Mouse (Mus musculus): ENCODE results near the gene Wipi2. TPM values are rescaled to one million over a fixed set of nuclear protein-coding genes. Genes with fewer than 3 reads are reported as not detected.
A peak's percentile ranks its signal among the peaks of the same experiment; 100 is the strongest.

Wipi2 gene
- polyA plus RNA-seq, 1 experiment from 2014 or later: 38.8 TPM

DNA sequence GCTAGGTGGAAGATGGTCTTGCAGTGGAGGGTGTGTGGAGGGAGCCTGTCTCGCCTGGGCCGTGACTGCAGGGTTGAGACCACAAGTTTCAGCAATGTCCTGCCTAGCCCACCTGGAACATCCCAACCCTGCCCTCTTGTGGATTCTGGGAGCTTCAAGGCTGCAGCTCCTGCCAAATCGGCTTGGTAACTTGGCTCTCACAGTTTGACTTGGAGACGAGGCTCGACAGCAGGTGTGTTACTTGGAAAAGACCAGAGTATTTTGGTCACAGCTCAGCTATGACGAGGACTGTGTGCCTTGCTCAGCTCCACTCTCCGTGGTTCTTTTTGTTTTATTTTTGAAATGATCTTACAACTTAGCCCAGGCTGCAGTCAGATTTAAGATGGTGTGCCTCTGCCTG, 42.2 kb downstream of the Wipi2 start:
- no peak for ATAC-seq (ENCODE audit: insufficient read depth, low FRiP score, low read depth)
- H3K4me2 ChIP-seq: no peak overlapping the region
- WGBS: 78% methylated on average over 7 of the region's 7 CpGs
- no peaks in the 10 kb centered on the region for H3K27me3 ChIP-seq (replicated peaks)
- no peak overlapping the region for H3K4me3 ChIP-seq (replicated peaks)
- 0 out of 2 replicates have a peak, but pooled peaks cover 2% of the 10 kb centered on the region for H3K4me1 ChIP-seq
- no peak overlapping the region for H3K9ac ChIP-seq
- H3K9me3 ChIP-seq: no peaks in the 10 kb centered on the region
- no peak overlapping the region for H3K27ac ChIP-seq
- H3K36me3 ChIP-seq: peaks cover 29% of the 10 kb centered on the region

- Histone ChIP-seq H3K4me2 (no peak overlapping the region), H3K9ac (no peak overlapping the region), H3K27me3 (replicated peaks) (no peaks in the 10 kb centered on the region), H3K36me3 (0 out of 2 replicates have a peak, but pooled peaks cover 6% of the 10 kb centered on the region), H3K27ac (no peak overlapping the region), H3K9me3 (no peaks in the 10 kb centered on the region), H3K4me1 (0 out of 2 replicates have a peak, but pooled peaks cover 2% of the 10 kb centered on the region), H3K4me3 (replicated peaks) (no peak overlapping the region)
- ATAC-seq (ENCODE audit: insufficient read depth, low FRiP score, low read depth): no peak
- WGBS: 24% methylated on average over 5 of the region's 5 CpGs
These were observed 45.6 kb downstream of the Wipi2 start for GRCm38 (mm10) chr5:142673082-142673481.

DNA sequence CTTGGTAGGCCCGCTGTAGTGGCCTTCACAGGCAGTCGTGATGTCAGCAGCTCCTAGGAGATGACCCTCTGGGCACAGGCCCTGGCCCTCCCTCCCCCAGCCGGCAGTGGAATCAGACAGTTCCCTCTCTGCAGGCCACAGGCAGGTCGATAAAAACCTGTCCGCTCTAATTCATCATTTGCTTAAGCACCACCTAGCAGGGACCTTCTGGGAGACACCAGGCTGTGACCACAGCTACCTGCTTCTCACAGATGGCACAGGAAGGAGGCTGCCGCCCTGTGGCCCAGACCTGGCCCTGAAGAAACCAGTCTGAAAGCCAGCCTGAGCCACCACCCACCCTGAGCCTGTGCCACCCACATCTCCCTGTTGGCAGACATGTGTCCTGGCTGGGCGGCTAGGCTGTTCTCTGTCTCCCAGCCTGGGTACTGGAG, 50.7 kb downstream of the Wipi2 start:
- no peak overlapping the region for H3K4me3 ChIP-seq (replicated peaks)
- H3K4me1 ChIP-seq: no peaks in the 10 kb centered on the region
- H3K9ac ChIP-seq: no peak overlapping the region
- no peaks in the 10 kb centered on the region for H3K36me3 ChIP-seq
- H3K4me2 ChIP-seq: no peak overlapping the region
- ATAC-seq (ENCODE audit: insufficient read depth, low FRiP score, low read depth): peak; percentile 53; the same call in 1 of the 2 replicates
- H3K27ac ChIP-seq: no peak overlapping the region
- 57% methylated on average over 7 of the region's 7 CpGs for WGBS
- no peaks in the 10 kb centered on the region for H3K9me3 ChIP-seq
- H3K27me3 ChIP-seq (replicated peaks): no peaks in the 10 kb centered on the region

- H3K4me2 ChIP-seq: no peak overlapping the region
- H3K27me3 ChIP-seq (replicated peaks): no peaks in the 10 kb centered on the region
- H3K4me1 ChIP-seq: no peaks in the 10 kb centered on the region
- no peak for ATAC-seq (ENCODE audit: insufficient read depth, low FRiP score, low read depth)
- no peaks in the 10 kb centered on the region for H3K36me3 ChIP-seq
- H3K4me3 ChIP-seq (replicated peaks): no peak overlapping the region
- no peak overlapping the region for H3K9ac ChIP-seq
- no peaks in the 10 kb centered on the region for H3K9me3 ChIP-seq
- 75% methylated on average over 1 of the region's 1 CpGs for WGBS
- no peak overlapping the region for H3K27ac ChIP-seq
These were observed 51.6 kb downstream of the Wipi2 start for GRCm38 (mm10) chr5:142679065-142679464.

- no peak overlapping the region for H3K4me3 ChIP-seq (replicated peaks)
- H3K36me3 ChIP-seq: no peaks in the 10 kb centered on the region
- H3K4me1 ChIP-seq: no peaks in the 10 kb centered on the region
- H3K9ac ChIP-seq: no peak overlapping the region
- no peak overlapping the region for H3K27ac ChIP-seq
- no peak overlapping the region for H3K4me2 ChIP-seq
- 77% methylated on average over 3 of the region's 3 CpGs for WGBS
- no peaks in the 10 kb centered on the region for H3K27me3 ChIP-seq (replicated peaks)
- no peaks in the 10 kb centered on the region for H3K9me3 ChIP-seq
- no peak for ATAC-seq (ENCODE audit: insufficient read depth, low FRiP score, low read depth)
These were observed 54.4 kb downstream of the Wipi2 start for GRCm38 (mm10) chr5:142681911-142682310.

- Histone ChIP-seq H3K4me2 (no peak overlapping the region), H3K36me3 (no peaks in the 10 kb centered on the region), H3K27ac (no peak overlapping the region), H3K27me3 (replicated peaks) (no peaks in the 10 kb centered on the region), H3K9ac (no peak overlapping the region), H3K4me1 (no peaks in the 10 kb centered on the region), H3K4me3 (replicated peaks) (no peak overlapping the region), H3K9me3 (no peaks in the 10 kb centered on the region)
- WGBS: 85% methylated on average over 5 of the region's 5 CpGs
- no peak for ATAC-seq (ENCODE audit: insufficient read depth, low FRiP score, low read depth)
These were observed 55.0 kb downstream of the Wipi2 start for GRCm38 (mm10) chr5:142682529-142682928.

- Histone ChIP-seq H3K36me3 (no peaks in the 10 kb centered on the region), H3K4me2 (no peak overlapping the region), H3K4me3 (replicated peaks) (no peak overlapping the region), H3K27ac (no peak overlapping the region), H3K4me1 (0 out of 2 replicates have a peak, but pooled peaks cover 3% of the 10 kb centered on the region), H3K27me3 (replicated peaks) (no peaks in the 10 kb centered on the region), H3K9me3 (no peaks in the 10 kb centered on the region), H3K9ac (no peak overlapping the region)
- WGBS: 44% methylated on average over 6 of the region's 6 CpGs
- ATAC-seq (ENCODE audit: insufficient read depth, low FRiP score, low read depth): no peak
These were observed 61.4 kb downstream of the Wipi2 start for GRCm38 (mm10) chr5:142688866-142689265.

GRCm38 (mm10) chr5:142690343-142690742, 62.8 kb downstream of the Wipi2 start:
- no peaks in the 10 kb centered on the region for H3K36me3 ChIP-seq
- no peak for ATAC-seq (ENCODE audit: insufficient read depth, low FRiP score, low read depth)
- H3K4me3 ChIP-seq (replicated peaks): no peak overlapping the region
- 82% methylated on average over 3 of the region's 3 CpGs for WGBS
- H3K4me2 ChIP-seq: no peak overlapping the region
- no peaks in the 10 kb centered on the region for H3K9me3 ChIP-seq
- H3K27me3 ChIP-seq (replicated peaks): no peaks in the 10 kb centered on the region
- 0 out of 2 replicates have a peak, but pooled peaks cover 3% of the 10 kb centered on the region for H3K4me1 ChIP-seq
- no peak overlapping the region for H3K27ac ChIP-seq
- no peak overlapping the region for H3K9ac ChIP-seq

DNA sequence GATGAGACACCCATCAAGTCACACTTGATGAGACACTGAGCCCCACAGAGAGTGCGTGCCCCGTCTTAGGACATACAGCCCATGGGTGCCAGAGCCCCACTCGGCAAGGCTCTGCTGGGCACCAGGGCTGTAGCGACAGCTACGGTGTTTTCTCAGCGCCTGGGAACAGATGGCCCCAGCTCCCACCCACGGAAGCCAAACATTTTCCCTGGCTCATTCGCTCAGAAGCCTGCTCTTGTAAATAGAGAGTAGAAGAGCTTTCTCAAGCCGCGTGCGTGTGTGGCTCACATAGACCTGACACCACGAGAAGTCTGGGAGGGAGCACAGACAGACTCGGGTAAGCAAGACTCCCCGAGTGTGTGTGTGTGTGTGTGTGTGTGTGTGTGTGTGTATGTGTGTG, 64.8 kb downstream of the Wipi2 start, which contains the start of gene Slc29a4:
Slc29a4 (plus strand) TSS at position 265 of the 400 bp plus-strand sequence.
- Histone ChIP-seq H3K9ac (no peak within 1 kb of the TSS), H3K9me3 (no peaks in the 10 kb centered on the region), H3K27me3 (replicated peaks) (no peaks in the 10 kb centered on the region), H3K4me3 (replicated peaks) (no peak within 1 kb of the TSS), H3K4me1 (0 out of 2 replicates have a peak, but pooled peaks cover 3% of the 10 kb centered on the region), H3K4me2 (no peak within 1 kb of the TSS), H3K36me3 (no peaks in the 10 kb centered on the region), H3K27ac (no peak within 1 kb of the TSS)
- WGBS: 49% methylated on average over 14 of the region's 14 CpGs
- no peak for ATAC-seq (ENCODE audit: insufficient read depth, low FRiP score, low read depth)

GRCm38 (mm10) chr5:142692971-142693737, 65.7 kb downstream of the Wipi2 start:
- H3K27ac ChIP-seq: no peak overlapping the region
- WGBS: 65% methylated on average over 12 of the region's 12 CpGs
- H3K4me3 ChIP-seq (replicated peaks): no peak overlapping the region
- no peak for ATAC-seq (ENCODE audit: insufficient read depth, low FRiP score, low read depth)
- H3K9ac ChIP-seq: no peak overlapping the region
- 0 out of 2 replicates have a peak, but pooled peaks cover 3% of the 10 kb centered on the region for H3K4me1 ChIP-seq
- no peaks in the 10 kb centered on the region for H3K27me3 ChIP-seq (replicated peaks)
- no peak overlapping the region for H3K4me2 ChIP-seq
- no peaks in the 10 kb centered on the region for H3K9me3 ChIP-seq
- H3K36me3 ChIP-seq: no peaks in the 10 kb centered on the region

DNA sequence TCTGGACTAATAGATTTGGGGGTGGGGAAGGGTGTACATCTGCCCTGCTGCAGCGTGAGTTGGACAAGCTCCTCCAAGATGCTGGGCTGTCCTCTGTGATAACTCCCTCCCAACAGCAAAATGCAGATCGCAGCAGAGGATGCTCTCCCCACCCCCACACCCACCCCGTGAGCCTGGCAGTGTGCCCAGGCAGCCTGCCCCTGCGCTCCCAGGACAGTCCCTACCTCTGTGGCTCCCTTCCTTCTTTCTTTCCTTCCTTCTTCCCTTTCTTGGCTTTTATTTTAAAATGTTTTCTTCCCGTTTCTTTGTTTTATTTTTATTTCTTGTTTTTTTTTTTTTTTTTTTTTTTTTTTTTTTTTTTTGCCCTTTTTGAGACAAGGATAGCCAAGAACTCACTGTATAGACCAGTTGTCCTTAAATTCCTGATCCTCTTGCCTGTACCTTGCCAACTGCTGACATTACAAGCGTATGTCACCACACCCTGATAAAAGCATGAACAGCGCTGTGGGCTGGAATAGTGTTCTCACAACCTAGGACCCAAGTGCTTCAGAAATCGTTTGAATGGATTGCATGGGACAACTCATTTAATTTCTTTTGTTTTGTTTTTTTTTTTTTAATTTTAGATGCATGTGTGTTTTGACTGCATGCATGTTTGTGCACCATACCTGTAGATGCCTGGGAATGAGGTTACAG, 66.4 kb downstream of the Wipi2 start:
- ATAC-seq (ENCODE audit: insufficient read depth, low FRiP score, low read depth): no peak
- Histone ChIP-seq H3K36me3 (no peaks in the 10 kb centered on the region), H3K9ac (no peak overlapping the region), H3K4me1 (0 out of 2 replicates have a peak, but pooled peaks cover 3% of the 10 kb centered on the region), H3K27ac (no peak overlapping the region), H3K4me3 (replicated peaks) (no peak overlapping the region), H3K4me2 (no peak overlapping the region), H3K27me3 (replicated peaks) (0 out of 2 replicates have a peak, but pooled peaks cover 4% of the 10 kb centered on the region), H3K9me3 (no peaks in the 10 kb centered on the region)
- WGBS: 58% methylated on average over 8 of the region's 8 CpGs
